Mouse (Mus musculus) heart, embryonic 12.5 days (tissue): ENCODE results near the gene Rhbdf2. TPM values are rescaled to one million over a fixed set of nuclear protein-coding genes. Genes with fewer than 3 reads are reported as not detected.

Experiments used
- polyA plus RNA-seq: library from polyadenylated mRNA; unstranded; fragments of >200 nt; fragmentation: Nextera tagmentation; extraction: Ambion mirVana; gene quantifications from 2 replicates; pipeline ENCODE4 v1.2.1, GENCODE M21; 2016

Rhbdf2 gene
- polyA plus RNA-seq, 1 experiment from 2014 or later: 8.1 TPM

Other genes starting within 250 kb of the Rhbdf2 start
- 11.0 and 12.3 TPM in 2 replicates for gene Rnf157, start 214.0 kb downstream of the Rhbdf2 start, polyA plus RNA-seq
- gene Ubald2, start 192.9 kb downstream of the Rhbdf2 start, polyA plus RNA-seq: 33.7 and 34.2 TPM in 2 replicates
- gene Qrich2, start 160.8 kb downstream of the Rhbdf2 start, polyA plus RNA-seq: not detected in 2 replicates
- 94.8 and 96.8 TPM in 2 replicates for gene Prpsap1, start 132.8 kb downstream of the Rhbdf2 start, polyA plus RNA-seq
- gene Sphk1, start 96.1 kb downstream of the Rhbdf2 start, polyA plus RNA-seq: 1.6 and 2.1 TPM in 2 replicates
- 18.1 and 19.9 TPM in 2 replicates for gene Ube2o, start 45.6 kb downstream of the Rhbdf2 start, polyA plus RNA-seq
- gene Aanat, start 40.6 kb downstream of the Rhbdf2 start, polyA plus RNA-seq: not detected in 2 replicates
- 0.73 TPM in 1 of 2 replicates, not detected in the other for gene Prcd, start 26.5 kb upstream of the Rhbdf2 start, polyA plus RNA-seq
- gene Cygb, start 27.3 kb upstream of the Rhbdf2 start, polyA plus RNA-seq: 1.3 and 1.4 TPM in 2 replicates
- gene St6galnac1, start 148.5 kb upstream of the Rhbdf2 start, polyA plus RNA-seq: not detected in 2 replicates
- gene Mxra7, start 201.0 kb upstream of the Rhbdf2 start, polyA plus RNA-seq: 24.7 and 27.0 TPM in 2 replicates
- gene Mettl23, start 216.3 kb upstream of the Rhbdf2 start, polyA plus RNA-seq: 55.5 and 57.4 TPM in 2 replicates
- gene Jmjd6, start 216.4 kb upstream of the Rhbdf2 start, polyA plus RNA-seq: 76.9 and 77.8 TPM in 2 replicates
- 37.6 and 39.9 TPM in 2 replicates for gene Mfsd11, start 225.4 kb upstream of the Rhbdf2 start, polyA plus RNA-seq
- gene Srsf2, start 226.1 kb upstream of the Rhbdf2 start, polyA plus RNA-seq: 605 and 640 TPM in 2 replicates